9 mouse cellular contexts compared by ENCODE assay signal in genomic region chr4:63409317-63409907, GRCm38 (mm10). TPM values are rescaled to one million over a fixed set of nuclear protein-coding genes. Genes with fewer than 3 reads are reported as not detected.
A peak's percentile ranks its signal among the peaks of the same experiment; 100 is the strongest.
DNase-seq lines count a peak whose midpoint lies in the region; ATAC-seq lines count a peak whose summit lies in the region.
"Had no signal": no experiment of that assay in that cellular context is flagged by ENCODE, and none has a peak within 500 bp of the region (broad histone marks: within the 10 kb centered on the region; RNA-seq: fewer than 3 reads in every experiment).

No protein-coding gene starts in this region.

- H3K36me3 ChIP-seq in heart, embryonic 14.5 days (ENCODE audit: control insufficient read depth, insufficient read depth, low read length): no peaks in the 10 kb centered on the region
- H3K36me3 ChIP-seq in limb, embryonic 15.5 days: no peaks in the 10 kb centered on the region
- H3K36me3 ChIP-seq in neural tube, embryonic 11.5 days (ENCODE audit: control insufficient read depth, insufficient read depth, low read length): no peaks in the 10 kb centered on the region

- WGBS in heart, embryonic 14.5 days: 3% methylated on average over 18 of the region's 18 CpGs
- WGBS in limb, embryonic 15.5 days: 1% methylated on average over 18 of the region's 18 CpGs
- WGBS in neural tube, embryonic 11.5 days: 6% methylated on average over 18 of the region's 18 CpGs

- 0 out of 2 replicates have a peak, but pooled peaks cover 4% of the 10 kb centered on the region for H3K27me3 ChIP-seq in heart, embryonic 14.5 days (ENCODE audit: control insufficient read depth, insufficient read depth, low read length)
- H3K27me3 ChIP-seq in limb, embryonic 15.5 days: no peaks in the 10 kb centered on the region
- H3K27me3 ChIP-seq in neural tube, embryonic 11.5 days (ENCODE audit: control insufficient read depth, insufficient read depth, low read length): peaks cover 2% of the 10 kb centered on the region; the same call in 1 of the 2 replicates

- H3K9ac ChIP-seq in heart, embryonic 14.5 days (ENCODE audit: low read length): peak overlapping the region; percentile 65
- H3K9ac ChIP-seq in limb, embryonic 15.5 days: peak overlapping the region; percentile 4; the same call in 1 of the 2 replicates
- peak overlapping the region; percentile 65 for H3K9ac ChIP-seq in neural tube, embryonic 11.5 days (ENCODE audit: low read length)

- DNase-seq in heart, adult 11 months: peak; percentile 97
- no peak for DNase-seq in heart, postnatal 25 days (ENCODE audit: low spot score)
- peak; percentile 48 for DNase-seq in neural tube, embryonic 11.5 days (ENCODE audit: low spot score)
- no peak for DNase-seq in frontal cortex, postnatal 36 days (ENCODE audit: low spot score in 2 of 2)
- no peak for DNase-seq in left cerebral cortex, adult 11 months (ENCODE audit: low spot score)

- ATAC-seq in heart, embryonic 14.5 days (ENCODE audit: insufficient number of reproducible peaks, insufficient read depth, low FRiP score, low read depth): no peak
- ATAC-seq in limb, embryonic 15.5 days (ENCODE audit: insufficient number of reproducible peaks, low FRiP score, low TSS enrichment, low read depth): no peak
- ATAC-seq in neural tube, embryonic 11.5 days (ENCODE audit: insufficient read depth, low FRiP score, low TSS enrichment): no peak

- intact Hi-C loops in heart, postnatal 25 days (cut with DNase I): loop anchor here (2.0 kb wide), 1 partner anchor 41 kb away; no protein-coding TSS in a partner anchor

- H3K4me2 ChIP-seq in heart, embryonic 14.5 days (ENCODE audit: low read length): peak overlapping the region; percentile 99
- peak overlapping the region; percentile 99 for H3K4me2 ChIP-seq in limb, embryonic 15.5 days
- peak overlapping the region; percentile 85 for H3K4me2 ChIP-seq in neural tube, embryonic 11.5 days (ENCODE audit: low read depth)

- no peaks in the 10 kb centered on the region for H3K4me1 ChIP-seq in brown adipose tissue, adult 24 weeks (ENCODE audit: control insufficient read depth, insufficient read depth, insufficient read length, low read length)
- H3K4me1 ChIP-seq in heart, embryonic 14.5 days (ENCODE audit: control insufficient read depth in 2 of 2, insufficient read depth in 2 of 2, low read length in 2 of 2): peaks cover 20 to 36% of the 10 kb centered on the region in 2 experiments
- H3K4me1 ChIP-seq in limb, embryonic 15.5 days: peaks cover 44% of the 10 kb centered on the region
- H3K4me1 ChIP-seq in neural tube, embryonic 11.5 days (ENCODE audit: control insufficient read depth, insufficient read depth, low read length): peaks cover 8% of the 10 kb centered on the region

- H3K4me3 ChIP-seq in brown adipose tissue, adult 24 weeks (ENCODE audit: insufficient read depth, low read depth, low read length): peak overlapping the region; percentile 66
- peak overlapping the region; percentile 57 to 61 for H3K4me3 ChIP-seq in heart, embryonic 14.5 days (ENCODE audit: control insufficient read depth in 1 of 2, insufficient read depth in 1 of 2, low read depth in 1 of 2, low read length in 2 of 2)
- H3K4me3 ChIP-seq in limb, embryonic 15.5 days: peak overlapping the region; percentile 49
- peak overlapping the region; percentile 64 for H3K4me3 ChIP-seq in neural tube, embryonic 11.5 days (ENCODE audit: low read depth, low read length)

- 0 out of 2 replicates have a peak overlapping the region, but pooled peaks have one; percentile 7 for H3K27ac ChIP-seq in brown adipose tissue, adult 24 weeks (replicated peaks; ENCODE audit: low read depth, low read length)
- H3K27ac ChIP-seq in heart, embryonic 14.5 days (replicated peaks in 1 of 2; ENCODE audit: control insufficient read depth in 1 of 2, insufficient read depth in 1 of 2, low read depth in 2 of 2, low read length in 2 of 2): peak overlapping the region in 1 of 2 experiments; percentile 24; a peak in 1 of 4 replicates
- H3K27ac ChIP-seq in limb, embryonic 15.5 days: no peak overlapping the region
- H3K27ac ChIP-seq in neural tube, embryonic 11.5 days (ENCODE audit: low read depth, low read length): no peak overlapping the region

- H3K9me3 ChIP-seq in heart, embryonic 14.5 days (ENCODE audit: control insufficient read depth, low read length): no peaks in the 10 kb centered on the region
- H3K9me3 ChIP-seq in limb, embryonic 15.5 days: no peaks in the 10 kb centered on the region
- H3K9me3 ChIP-seq in neural tube, embryonic 11.5 days (ENCODE audit: control insufficient read depth, low read length): no peaks in the 10 kb centered on the region

RNA-seq across cellular contexts. Expression of gene Akna, which starts 6.3 kb away (rescaled TPM):
- 1 to 10 TPM; 3.5 to 3.7 TPM for total RNA-seq in heart, postnatal 25 days (2021)
- polyA plus RNA-seq in brown adipose tissue, adult 24 weeks (2012; ENCODE audit: insufficient read depth, insufficient read length, missing spikeins): 0.95 and 1.5 TPM in 2 replicates
- 1.9 and 2.2 TPM in 2 replicates for polyA plus RNA-seq in heart, embryonic 14.5 days (2014; fragmentation: Nextera tagmentation; extraction: Ambion mirVana)
- polyA plus RNA-seq in limb, embryonic 15.5 days (2015; fragmentation: Nextera tagmentation; extraction: Ambion mirVana): 5.6 and 6.0 TPM in 2 replicates
- polyA plus RNA-seq in neural tube, embryonic 11.5 days (2014; fragmentation: Nextera tagmentation; extraction: Ambion mirVana): 6.0 and 6.9 TPM in 2 replicates

RNA-seq across cellular contexts. Expression of gene Orm2, which starts 47.2 kb away (rescaled TPM):
- under 1 TPM; 0.50 to 0.60 TPM for total RNA-seq in heart, postnatal 25 days (2021)
- polyA plus RNA-seq in brown adipose tissue, adult 24 weeks (2012; ENCODE audit: insufficient read depth, insufficient read length, missing spikeins): 1.3 TPM in 1 of 2 replicates, not detected in the other
- polyA plus RNA-seq in heart, embryonic 14.5 days (2014; fragmentation: Nextera tagmentation; extraction: Ambion mirVana): not detected in 2 replicates
- polyA plus RNA-seq in limb, embryonic 15.5 days (2015; fragmentation: Nextera tagmentation; extraction: Ambion mirVana): 0.25 and 0.35 TPM in 2 replicates
- not detected in 2 replicates for polyA plus RNA-seq in neural tube, embryonic 11.5 days (2014; fragmentation: Nextera tagmentation; extraction: Ambion mirVana)
- total RNA-seq: layer of hippocampus, postnatal 10 days had no signal

RNA-seq across cellular contexts. Expression of gene Orm3, which starts 53.5 kb away (rescaled TPM):
- total RNA-seq in heart, postnatal 25 days (2021): 1 to 10 TPM; 1.3 to 1.5 TPM
- 24.8 and 28.9 TPM in 2 replicates for polyA plus RNA-seq in brown adipose tissue, adult 24 weeks (2012; ENCODE audit: insufficient read depth, insufficient read length, missing spikeins)
- polyA plus RNA-seq in heart, embryonic 14.5 days (2014; fragmentation: Nextera tagmentation; extraction: Ambion mirVana): not detected in 2 replicates
- not detected in 2 replicates for polyA plus RNA-seq in limb, embryonic 15.5 days (2015; fragmentation: Nextera tagmentation; extraction: Ambion mirVana)
- not detected in 2 replicates for polyA plus RNA-seq in neural tube, embryonic 11.5 days (2014; fragmentation: Nextera tagmentation; extraction: Ambion mirVana)
- total RNA-seq: layer of hippocampus, postnatal 10 days had no signal

Comparison
In these comparisons a context has a peak if more than half of its experiments do, and no peak if none do; other contexts are left out.
1. DNase-seq: peak in heart, adult 11 months (single experiment) and neural tube, embryonic 11.5 days (single experiment); none in heart, postnatal 25 days (single experiment), frontal cortex, postnatal 36 days (0 of 2) and left cerebral cortex, adult 11 months (single experiment).
2. H3K9ac ChIP-seq: peak in every context shown above with its lines; median percentile 65 in heart, embryonic 14.5 days; 65 in neural tube, embryonic 11.5 days; 4 in limb, embryonic 15.5 days.
3. RNA of gene Orm3, which starts 53.5 kb away (polyA plus RNA-seq): 24.8 to 28.9 TPM in brown adipose tissue, adult 24 weeks; not detected in heart, embryonic 14.5 days, not detected in limb, embryonic 15.5 days and not detected in neural tube, embryonic 11.5 days; every median in the first group is over 10 times any median in the second.
4. Peak in every context shown above with its lines, with median percentiles within 50 percentile points of each other: H3K4me3 ChIP-seq and H3K4me2 ChIP-seq.